Mouse (Mus musculus) thymus, adult 2 months (tissue): Measurements from ENCODE around the gene Cdc42ep3.

ENCODE experiments used
- CTCF ChIP-seq: fragments of 200-500 bp; IDR thresholded peaks from 2 replicates; pipeline ENCODE4 v1.5.1; 2012; ENCODE audit warnings: mild to moderate bottlenecking, control low read depth, low read length, moderate library complexity, borderline replicate concordance; ENCODE audit not compliant: control insufficient read depth, poor library complexity, insufficient read depth; ENCODE audit errors: extremely low read depth
- POLR2A ChIP-seq: fragments of 200-500 bp; IDR thresholded peaks from 2 replicates; pipeline ENCODE4 v1.6.1; 2012; ENCODE audit warnings: mild to moderate bottlenecking, low read length, control low read depth, moderate library complexity; ENCODE audit not compliant: control insufficient read depth, poor library complexity, insufficient read depth; ENCODE audit errors: extremely low read depth

DNA sequence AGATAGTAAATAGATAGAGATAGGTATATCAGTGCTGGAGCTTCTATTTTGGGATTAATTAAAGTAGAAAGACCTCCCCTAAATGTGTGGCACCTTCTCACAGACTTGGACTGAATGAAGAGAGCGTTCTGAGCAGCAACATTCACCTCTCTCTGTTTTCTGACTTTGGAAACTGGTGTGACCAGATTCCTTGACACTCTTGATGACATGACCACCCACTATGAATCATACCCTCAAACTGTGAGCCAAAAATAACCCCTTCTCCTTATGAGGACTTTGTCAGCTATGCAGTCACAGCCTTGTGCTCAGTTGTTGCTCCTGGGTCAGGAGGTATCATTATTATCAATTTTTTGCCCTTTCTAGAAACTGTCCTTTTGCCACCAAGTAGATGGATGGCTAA is 55.0 kb downstream of the Cdc42ep3 start:
- TF ChIP-seq POLR2A, result no peak
- no peak for TF ChIP-seq CTCF
